Mouse (Mus musculus): Measurements from ENCODE around the gene 2010315B03Rik.
"Not testable (repeated sequence)": the region's sequence is repeated elsewhere in the genome, so short reads cannot be mapped to it uniquely, and the experiment has no call there.

2010315B03Rik gene

GRCm38 (mm10) chr9:124312171-124313142 lies at the start of gene 2010315B03Rik:
Gene 2010315B03Rik (minus strand): TSS chr9:124312696.
- DNase-seq (ENCODE audit: low read depth, low spot score), result peak; percentile 88

DNA sequence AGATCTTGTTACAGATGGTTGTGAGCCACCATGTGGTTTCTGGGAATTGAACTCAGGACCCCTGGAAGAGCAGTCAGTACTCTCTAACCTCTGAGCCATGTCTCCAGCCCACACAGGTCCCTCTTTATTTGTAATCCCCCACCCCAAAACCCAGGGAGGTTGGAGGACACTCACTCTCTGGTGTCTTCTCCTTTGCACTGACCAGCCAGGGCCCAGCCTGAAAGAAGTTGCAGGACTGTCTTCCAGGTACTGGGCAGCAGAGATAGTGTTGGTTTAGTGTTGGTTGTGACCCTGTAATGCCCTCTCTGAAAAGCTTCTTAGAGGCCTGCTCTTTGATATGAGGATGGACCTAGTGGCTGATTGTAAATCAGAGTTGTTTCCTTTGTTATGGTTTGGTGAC lies 994 bp downstream of the 2010315B03Rik start:
- no peak for DNase-seq (ENCODE audit: low read depth, low spot score)

- DNase-seq (ENCODE audit: low read depth, low spot score), result no peak
Observed at GRCm38 (mm10) chr9:124288329-124288728, 24.2 kb downstream of the 2010315B03Rik start.

DNA sequence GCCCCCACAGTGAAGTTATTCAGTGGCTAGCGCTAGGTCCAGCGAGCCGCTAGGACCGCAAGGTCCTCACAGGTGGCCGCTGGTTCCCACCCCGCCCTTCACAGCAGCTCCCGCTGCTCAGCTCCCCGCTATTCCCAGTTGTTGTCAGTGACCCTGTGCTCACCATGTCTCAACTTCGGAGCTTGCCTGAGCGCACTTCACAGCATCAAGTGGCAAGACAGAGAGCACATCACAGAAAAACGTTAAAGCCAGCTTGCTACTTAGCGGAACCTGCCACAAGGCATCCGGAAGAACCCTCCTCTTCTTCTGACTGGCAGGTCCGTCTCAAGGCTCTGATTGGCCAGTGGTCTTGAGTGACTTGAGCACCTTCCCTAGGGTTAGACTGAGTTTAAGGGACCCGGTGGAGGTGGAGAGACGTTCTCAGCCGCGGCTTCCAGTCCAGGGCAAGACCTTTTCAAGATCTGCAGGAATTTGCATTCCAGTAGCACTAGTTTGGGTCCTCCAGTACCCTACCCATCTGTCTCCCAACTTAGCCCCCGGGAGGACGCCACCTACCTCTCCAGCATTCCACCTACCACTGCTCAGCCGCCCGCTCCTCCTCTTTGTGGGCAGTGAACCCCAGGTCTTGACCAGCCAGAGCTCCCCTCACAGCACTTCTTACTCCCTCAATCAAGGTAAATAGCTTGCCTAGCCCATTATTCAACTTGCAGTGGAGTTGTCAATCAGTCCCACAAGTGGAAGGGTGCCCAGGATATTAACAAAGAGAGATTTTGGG lies 30.4 kb downstream of the 2010315B03Rik start:
- peak; percentile 94 for DNase-seq (ENCODE audit: low read depth, low spot score)

DNA sequence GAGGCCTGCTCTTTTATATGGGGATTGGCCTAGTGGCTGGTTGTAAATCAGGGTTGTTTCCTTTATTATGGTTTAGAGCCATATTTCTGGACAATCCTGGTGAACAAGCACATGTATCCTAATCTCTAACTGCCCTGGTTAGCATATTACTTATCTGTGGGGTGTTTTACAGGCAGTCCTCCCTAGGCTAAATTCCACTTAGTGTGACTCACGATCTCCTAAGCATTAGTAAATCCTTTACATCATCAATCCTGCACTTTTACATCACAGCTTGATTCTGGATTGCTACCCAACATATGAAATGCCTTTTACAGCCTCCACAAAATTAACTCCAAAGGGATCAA lies 31.1 kb downstream of the 2010315B03Rik start:
- no peak for DNase-seq (ENCODE audit: low read depth, low spot score)

DNA sequence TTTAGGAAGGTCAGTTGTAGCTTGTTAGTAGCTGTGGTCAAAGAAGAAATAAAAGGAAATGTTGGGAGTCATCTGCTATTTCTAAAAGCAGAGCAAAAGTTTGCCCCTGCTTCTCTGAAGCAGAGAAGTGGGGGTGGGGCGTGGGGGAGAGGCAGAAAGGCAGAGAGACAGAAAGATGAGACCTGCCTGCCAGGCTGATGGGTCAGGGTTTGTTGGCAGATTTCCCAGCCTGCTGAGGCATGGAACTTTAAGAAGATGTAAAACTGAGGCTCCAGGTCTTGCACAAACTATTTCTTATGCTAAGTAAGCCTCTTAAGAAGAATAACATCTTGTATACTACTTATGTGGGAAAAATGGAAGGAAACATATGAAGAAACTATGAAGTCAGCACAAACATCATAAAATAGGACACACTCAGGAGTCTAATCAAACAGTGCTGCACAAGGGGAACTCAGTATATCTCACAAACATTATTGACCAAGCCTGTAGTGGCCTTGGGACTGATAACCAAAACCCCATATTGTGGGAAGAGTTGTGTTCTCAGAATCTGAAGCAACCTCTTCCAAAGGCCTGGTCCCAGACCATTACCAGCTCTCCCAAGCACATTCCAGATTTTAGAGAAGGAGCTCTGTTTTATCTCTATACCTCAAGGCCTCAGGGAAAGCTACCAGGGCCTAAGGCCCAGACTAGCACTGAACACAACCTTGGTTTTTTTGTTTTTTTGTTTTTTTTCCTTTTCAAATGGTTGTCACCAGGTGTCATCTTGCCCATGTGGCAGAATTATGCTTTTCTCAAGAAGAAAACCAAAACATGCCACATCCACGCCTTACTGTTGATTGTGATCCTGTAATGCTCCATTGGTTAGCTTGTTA lies 31.7 kb downstream of the 2010315B03Rik start:
- no peak for DNase-seq (ENCODE audit: low read depth, low spot score)

DNA sequence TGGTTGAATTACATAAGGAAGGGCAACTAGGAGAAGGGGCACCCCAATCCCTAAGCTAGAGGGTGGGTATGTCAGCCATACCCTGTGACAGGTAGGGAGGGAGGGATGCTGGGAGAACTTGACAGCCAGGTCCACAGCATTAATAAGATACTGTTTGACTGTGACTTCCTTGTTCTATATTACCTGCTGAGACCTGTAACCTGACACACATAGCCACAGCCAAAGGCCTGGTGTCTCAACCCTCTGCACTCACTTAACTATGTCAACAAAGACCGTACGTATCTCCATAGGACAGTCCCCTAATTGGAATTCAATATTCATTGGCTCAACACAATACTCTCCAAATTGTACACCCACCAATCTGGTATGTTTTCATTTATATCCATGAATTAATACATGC lies 33.2 kb downstream of the 2010315B03Rik start:
- no peak for DNase-seq (ENCODE audit: low read depth, low spot score)

GRCm38 (mm10) chr9:124275064-124275463 lies 37.4 kb downstream of the 2010315B03Rik start:
- DNase-seq (ENCODE audit: low read depth, low spot score), result no peak

GRCm38 (mm10) chr9:124273172-124273571 lies 39.3 kb downstream of the 2010315B03Rik start:
- no peak for DNase-seq (ENCODE audit: low read depth, low spot score)

- DNase-seq (ENCODE audit: low read depth, low spot score), result peak; percentile 82
Observed at GRCm38 (mm10) chr9:124267929-124268328, 44.6 kb downstream of the 2010315B03Rik start.

DNA sequence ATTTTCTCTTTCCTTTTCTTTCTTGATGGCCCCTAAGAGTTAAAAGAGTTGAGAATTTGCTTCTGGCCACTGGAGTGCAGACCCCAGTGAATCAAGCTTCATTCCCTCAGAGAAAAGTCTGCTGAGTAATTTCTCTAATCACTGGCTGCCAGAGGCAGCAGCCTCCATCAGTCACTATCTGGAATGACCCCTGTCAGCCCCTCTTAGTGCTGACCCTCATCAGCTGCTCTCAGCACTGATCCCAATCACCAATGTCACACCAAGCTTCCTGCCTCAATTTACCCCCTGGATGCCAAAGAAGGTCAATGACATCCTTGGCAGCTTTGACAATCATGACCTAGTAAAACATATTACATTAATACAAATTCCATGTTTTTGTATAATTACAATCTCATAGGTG lies 45.0 kb downstream of the 2010315B03Rik start:
- no peak for DNase-seq (ENCODE audit: low read depth, low spot score)

DNA sequence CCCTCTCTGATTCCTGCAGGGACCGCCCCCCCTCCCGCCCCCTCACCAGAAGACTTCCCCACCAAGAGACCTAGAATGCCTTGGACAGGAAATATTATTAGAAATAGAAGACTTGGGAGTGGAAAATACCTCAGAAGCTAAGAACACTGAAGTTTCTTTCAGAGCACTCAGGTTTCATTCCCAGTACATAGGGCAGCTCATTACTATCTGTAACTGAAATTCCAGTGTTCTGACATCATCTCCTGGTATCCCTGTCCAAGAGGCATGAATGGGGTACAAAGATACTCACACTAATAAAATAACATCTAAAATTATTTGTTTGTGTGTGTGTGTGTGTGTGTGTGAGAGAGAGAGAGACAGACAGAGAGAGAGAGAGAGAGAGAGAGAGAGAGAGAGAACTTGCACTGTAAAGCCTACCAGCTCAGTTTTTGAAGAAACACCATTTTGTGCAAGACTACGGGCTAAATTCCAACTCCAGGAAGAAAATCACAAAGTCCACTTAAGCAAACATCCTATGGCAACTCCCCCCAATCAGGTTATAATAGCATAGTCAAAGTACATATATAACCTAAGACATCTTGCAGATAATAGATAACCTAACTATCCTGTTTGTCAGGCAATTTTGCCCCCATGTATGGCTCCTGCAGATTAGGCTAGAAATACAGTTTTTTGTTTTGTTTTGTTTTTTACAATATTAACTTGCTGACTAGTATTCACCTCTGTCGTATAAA lies 49.3 kb downstream of the 2010315B03Rik start:
- no peak for DNase-seq (ENCODE audit: low read depth, low spot score)

- no peak for DNase-seq (ENCODE audit: low read depth, low spot score)
Observed at GRCm38 (mm10) chr9:124258067-124258556, 54.4 kb downstream of the 2010315B03Rik start.

- peak; percentile 23 for DNase-seq (ENCODE audit: low read depth, low spot score)
Observed at GRCm38 (mm10) chr9:124257200-124258066, 55.1 kb downstream of the 2010315B03Rik start.

DNA sequence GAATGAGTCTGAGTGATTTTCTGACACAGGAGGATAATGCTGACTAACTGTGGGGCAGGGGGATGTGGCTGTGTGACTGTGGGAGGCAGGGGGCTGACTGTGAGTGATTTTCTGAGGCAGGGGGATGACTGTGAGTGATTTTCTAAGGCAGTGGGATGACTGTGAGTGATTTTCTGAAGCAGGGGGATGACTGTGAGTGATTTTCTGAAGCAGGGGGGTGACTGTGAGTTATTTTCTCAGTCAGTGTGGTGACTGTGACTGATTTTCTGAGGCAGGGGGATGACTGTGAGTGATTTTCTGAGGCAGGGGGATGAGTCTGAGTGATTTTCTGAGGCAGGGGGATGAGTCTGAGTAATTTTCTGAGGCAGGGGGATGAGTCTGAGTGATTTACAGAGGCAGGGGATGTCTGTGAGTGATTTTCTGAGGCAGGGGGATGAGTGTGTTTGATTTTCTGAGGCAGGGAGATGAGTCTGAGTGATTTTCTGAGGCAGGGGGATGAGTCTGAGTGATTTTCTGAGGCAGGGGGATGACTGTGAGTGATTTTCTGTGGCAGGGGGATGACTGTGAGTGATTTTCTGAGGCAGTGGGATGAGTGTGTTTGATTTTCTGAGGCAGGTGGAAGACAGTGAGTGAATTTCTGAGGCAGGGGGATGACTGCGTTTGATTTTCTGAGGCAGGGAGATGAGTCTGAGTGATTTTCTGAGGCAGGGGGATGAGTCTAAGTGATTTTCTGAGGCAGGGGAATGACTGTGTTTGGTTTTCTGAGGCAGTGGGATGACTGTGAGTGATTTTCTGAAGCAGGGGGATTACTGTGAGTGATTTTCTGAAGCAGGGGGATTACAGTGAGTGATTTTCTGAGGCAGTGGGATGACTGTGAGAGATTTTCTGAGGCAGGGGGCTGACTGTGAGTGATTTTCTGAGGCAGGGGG lies 56.0 kb downstream of the 2010315B03Rik start:
- DNase-seq (ENCODE audit: low read depth, low spot score), result not testable (repeated sequence)

DNA sequence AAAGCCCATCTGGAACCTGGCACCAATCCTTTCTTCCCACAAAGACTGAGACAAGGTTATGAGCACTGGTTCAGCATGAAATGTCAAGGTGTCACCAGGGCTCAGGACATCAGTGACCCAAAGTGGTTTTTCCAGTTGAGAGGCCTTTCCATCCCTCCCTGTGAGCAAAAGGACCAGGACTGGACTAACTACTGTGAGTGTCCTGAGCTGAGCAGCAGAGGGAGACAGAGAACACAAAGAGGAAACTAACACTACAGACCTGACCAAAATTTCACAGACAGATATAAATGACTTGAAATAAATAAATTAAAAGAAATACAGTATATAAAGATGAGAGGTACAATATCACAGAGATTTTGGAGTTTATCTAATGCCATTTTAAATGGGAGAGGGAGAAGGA lies 61.1 kb downstream of the 2010315B03Rik start:
- DNase-seq (ENCODE audit: low read depth, low spot score), result no peak

Measured in ZHBTc4 (cell line).